Mouse (Mus musculus) left cerebral cortex, postnatal 25 days (tissue): ENCODE data around the gene Lgi1. TPM values are rescaled to one million over a fixed set of nuclear protein-coding genes. Genes with fewer than 3 reads are reported as not detected.

ENCODE experiments used
- DNase-seq, 2 experiments: peaks; one replicate each; pipeline ENCODE4 v3.0.0; 2022; ENCODE audit warnings: low spot score in 2 of 2, mixed read lengths in 1 of 2
- intact Hi-C: fragments of 180-260 bp; cut with DNase I; formaldehyde crosslinking; loops from one replicate; pipeline ENCODE4 v1.15.1; 2025
- total RNA-seq, 2 experiments: library from RNA; stranded (reverse); gene quantifications; 2 replicates each; pipeline ENCODE4 v1.2.3; 2021

Lgi1 gene
- total RNA-seq, 2 experiments from 2014 or later: 141 to 144 TPM

- peak; percentile 56 to 78 for DNase-seq
- intact Hi-C loops: loop anchor here (1.0 to 5.0 kb wide), 5 partner anchors 99 to 395 kb away; partner anchors contain the start of gene Fra10ac1
Measured at GRCm38 (mm10) chr19:38352495-38353130, 88.3 kb downstream of the Lgi1 start.

GRCm38 (mm10) chr19:38354279-38354678 is 89.9 kb downstream of the Lgi1 start:
- no peak for DNase-seq
- intact Hi-C loops: loop anchor here (5.0 kb wide), 2 partner anchors 132 to 397 kb away; partner anchors contain the start of gene Fra10ac1

DNA sequence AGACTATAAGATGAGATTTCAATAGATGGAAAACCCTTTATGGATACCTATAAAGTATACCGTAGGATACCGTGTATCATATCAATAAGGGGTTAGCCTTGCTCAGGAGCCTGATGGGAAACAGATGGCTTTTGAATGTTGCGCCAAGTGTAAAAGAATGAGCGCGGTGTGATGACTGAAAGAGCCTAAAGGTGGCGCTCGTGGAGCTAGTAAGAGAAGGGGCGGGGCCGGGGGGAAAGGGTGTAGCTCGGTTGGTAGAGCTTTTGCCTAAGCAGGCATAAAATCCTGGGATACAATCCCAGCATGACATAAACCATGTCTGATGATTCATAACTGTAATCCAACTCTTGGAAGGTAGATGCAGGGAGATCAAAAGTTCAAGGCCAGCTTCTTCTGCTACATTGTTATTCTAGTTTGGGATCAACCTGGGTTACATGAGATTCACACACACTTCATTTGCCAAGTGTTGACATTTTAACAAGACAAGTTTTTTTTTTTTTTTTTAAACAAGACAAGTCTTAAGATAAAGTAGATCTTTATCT is 90.6 kb downstream of the Lgi1 start:
- no peak for DNase-seq
- intact Hi-C loops: loop anchor here (5.0 kb wide), 2 partner anchors 133 to 398 kb away; partner anchors contain the start of gene Fra10ac1

DNA sequence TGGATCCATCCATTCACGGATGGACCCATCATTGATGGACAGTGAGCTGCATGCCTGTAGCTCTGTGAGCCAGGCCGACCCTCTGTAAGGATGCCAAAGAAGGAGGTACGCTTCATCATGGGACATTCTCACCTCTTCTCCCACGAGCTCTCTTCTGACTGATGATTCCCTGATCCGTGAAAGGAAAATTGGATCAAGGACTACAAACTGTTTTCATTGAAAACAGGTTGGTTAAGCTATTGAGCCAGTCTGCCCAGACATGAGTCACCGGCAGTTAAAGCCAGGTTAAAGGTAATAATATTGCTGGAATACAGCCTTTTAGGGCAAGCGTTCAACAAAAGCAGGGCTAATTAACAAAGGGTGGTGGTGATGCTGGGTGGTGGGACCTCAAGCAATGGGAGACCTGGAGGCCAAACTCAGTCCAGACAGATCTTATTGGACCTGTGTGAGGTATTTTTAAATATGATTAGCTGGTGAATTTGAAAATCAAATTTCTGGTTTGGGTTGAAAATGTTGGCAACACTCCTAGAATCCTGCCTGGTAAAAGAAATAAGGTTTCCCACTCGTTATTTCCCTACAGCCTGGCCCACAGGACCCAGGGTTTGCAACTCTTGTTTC is 92.0 kb downstream of the Lgi1 start:
- intact Hi-C loops: no loop called here
- no peak for DNase-seq

- DNase-seq: no peak
- intact Hi-C loops: no loop called here
Measured at GRCm38 (mm10) chr19:38357956-38358623, 93.8 kb downstream of the Lgi1 start.

DNA sequence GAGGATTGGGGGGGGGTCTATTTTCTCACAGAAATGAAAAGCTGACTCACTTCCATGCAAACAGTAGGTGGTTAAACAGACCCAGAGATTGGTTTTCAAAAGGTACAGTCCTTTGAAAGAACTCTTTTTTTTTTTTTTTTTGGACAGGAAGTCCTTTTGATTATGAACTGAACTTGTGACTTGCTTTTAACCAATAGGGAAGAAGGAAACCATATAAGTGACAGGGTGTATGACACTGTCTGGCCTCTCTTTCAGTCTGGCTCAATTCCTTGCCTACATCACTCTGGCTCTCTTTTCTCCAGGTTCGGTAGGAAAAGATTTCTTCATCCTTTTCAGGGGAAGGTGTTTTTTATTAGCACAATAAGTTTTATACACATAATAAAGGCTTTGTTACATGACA is 95.0 kb downstream of the Lgi1 start:
- intact Hi-C loops: no loop called here
- DNase-seq: no peak

Other genes with a start within 250 kb of the Lgi1 start
- gene Myof, start 221.0 kb upstream of the Lgi1 start, total RNA-seq: 1 to 10 TPM; 5.6 to 5.7 TPM
- under 1 TPM; 0.18 to 0.32 TPM for gene Cep55, start 209.5 kb upstream of the Lgi1 start, total RNA-seq
- not detected for gene Ffar4, start 167.5 kb upstream of the Lgi1 start, total RNA-seq
- gene Rbp4, start 139.3 kb upstream of the Lgi1 start, total RNA-seq: 10 to 100 TPM; 21.8 to 27.6 TPM
- gene Pde6c, start 131.8 kb upstream of the Lgi1 start, total RNA-seq: under 1 TPM; 0.34 to 0.69 TPM
- 10 to 100 TPM; 14.5 to 16.7 TPM for gene Fra10ac1, start 40.4 kb upstream of the Lgi1 start, total RNA-seq
- 1 to 10 TPM; 1.9 to 2.3 TPM for gene Slc35g1, start 131.4 kb downstream of the Lgi1 start, total RNA-seq
- gene Plce1, start 216.6 kb downstream of the Lgi1 start, total RNA-seq: 1 to 10 TPM; 6.2 to 9.1 TPM